Mouse (Mus musculus) liver, postnatal 0 days (tissue): ENCODE data around the gene Pf4. TPM values are rescaled to one million over a fixed set of nuclear protein-coding genes. Genes with fewer than 3 reads are reported as not detected.

Experiments used
- ATAC-seq: fragments of 200-750 bp; cut with Nextera tagmentation; 2 replicates; pipeline ENCODE4 v1.8.0; 2017; ENCODE audit warnings: mild to moderate bottlenecking, moderate library complexity
- DNase-seq: peaks from one replicate; pipeline ENCODE4 v3.0.0-alpha.2; 2016
- H3K27ac ChIP-seq: fragments of 300-500 bp; sonication (generic); 2 replicates; pipeline ENCODE4 v1.5.1; 2014; ENCODE audit warnings: antibody characterized with exemption, moderate library complexity, mild to moderate bottlenecking, low read depth
- H3K27me3 ChIP-seq: fragments of 300-500 bp; sonication (generic); 2 replicates; pipeline ENCODE4 v1.6.1; 2014; ENCODE audit warnings: low read length, control low read depth, mixed read lengths; ENCODE audit not compliant: insufficient read depth
- H3K36me3 ChIP-seq: fragments of 300-500 bp; sonication (generic); replicated peaks from 2 replicates; pipeline ENCODE4 v1.6.1; 2014; ENCODE audit warnings: mild to moderate bottlenecking, control low read depth, low read length, moderate library complexity, mixed read lengths; ENCODE audit not compliant: insufficient read depth
- H3K4me1 ChIP-seq: fragments of 300-500 bp; sonication (generic); 2 replicates; pipeline ENCODE4 v1.6.1; 2014; ENCODE audit warnings: antibody characterized with exemption, mild to moderate bottlenecking, control low read depth; ENCODE audit not compliant: insufficient read depth
- H3K4me2 ChIP-seq: fragments of 300-500 bp; sonication (generic); 2 replicates; pipeline ENCODE4 v1.6.1; 2014; ENCODE audit warnings: low read depth, mild to moderate bottlenecking, low read length, moderate library complexity, mixed read lengths
- H3K4me3 ChIP-seq: fragments of 300-500 bp; sonication (generic); 2 replicates; pipeline ENCODE4 v1.5.1; 2014; ENCODE audit warnings: low read depth, low read length
- H3K9ac ChIP-seq: fragments of 300-500 bp; sonication (generic); replicated peaks from 2 replicates; pipeline ENCODE4 v1.6.1; 2014; ENCODE audit warnings: mild to moderate bottlenecking, moderate library complexity
- H3K9me3 ChIP-seq: fragments of 300-500 bp; sonication (generic); 2 replicates; pipeline ENCODE4 v1.6.1; 2016; ENCODE audit warnings: mild to moderate bottlenecking, control low read depth, low read length, mixed read lengths
- CTCF ChIP-seq: sonication (generic); IDR thresholded peaks from 2 replicates; pipeline ENCODE4 v1.5.1; 2016; ENCODE audit warnings: antibody characterized with exemption, low read depth
- EP300 ChIP-seq: IDR thresholded peaks from 2 replicates; pipeline ENCODE4 v1.6.1; 2016; ENCODE audit warnings: antibody characterized with exemption, low read depth, mild to moderate bottlenecking
- WGBS: fragments of 180-500 bp; shearing (Covaris S2); extraction: QIAGEN DNeasy Blood & Tissue Kit; methylation state at CpG from one replicate; pipeline ENCODE4 v1.1.7; 2014; ENCODE audit not compliant: insufficient replicate concordance; 5-methylcytosine and 5-hydroxymethylcytosine counted together
- polyA plus RNA-seq: library from polyadenylated mRNA; unstranded; fragments of >200 nt; fragmentation: Nextera tagmentation; extraction: Ambion mirVana; gene quantifications from 2 replicates; pipeline ENCODE4 v1.2.1, GENCODE M21; 2015

The Pf4 gene
- polyA plus RNA-seq, 1 experiment from 2014 or later, result 704 TPM

DNA sequence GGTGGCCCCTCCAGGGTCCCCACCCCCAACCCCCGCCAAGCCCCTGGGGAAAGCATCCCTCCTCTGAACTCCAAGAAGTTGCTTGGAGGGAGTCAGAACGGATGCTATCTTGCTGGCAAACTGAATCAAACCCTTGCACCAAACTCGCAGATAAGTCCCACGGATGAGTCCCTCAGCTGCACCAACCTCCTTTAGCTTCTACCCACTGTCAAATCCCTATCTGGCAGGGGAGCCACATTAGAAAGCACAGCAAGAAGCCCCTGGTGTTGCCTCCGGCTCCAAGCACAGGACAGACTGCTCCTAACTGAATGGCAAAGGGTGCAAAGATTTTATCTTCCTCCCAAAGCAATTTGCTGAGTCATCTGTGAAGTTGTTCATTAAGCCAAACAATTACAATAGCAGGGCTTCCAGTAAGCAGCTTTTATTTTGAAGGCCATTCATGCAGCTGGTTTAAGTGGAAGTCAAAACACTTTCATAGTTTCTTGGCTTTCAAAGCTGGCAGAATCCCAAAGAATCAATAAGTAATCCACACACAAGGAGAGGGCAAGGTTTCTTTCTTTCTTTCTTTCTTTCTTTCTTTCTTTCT lies 14.1 kb upstream of the Pf4 start:
- no peak for ATAC-seq
- Histone ChIP-seq H3K9me3 (no peaks in the 10 kb centered on the region), H3K4me2 (no peak overlapping the region), H3K36me3 (no peaks in the 10 kb centered on the region), H3K27ac (no peak overlapping the region), H3K9ac (no peak overlapping the region), H3K27me3 (peaks cover 6% of the 10 kb centered on the region), H3K4me1 (peaks cover 9% of the 10 kb centered on the region; the same call in 1 of the 2 replicates), H3K4me3 (no peak overlapping the region)
- WGBS, result 34% methylated on average over 5 of the region's 5 CpGs
- TF ChIP-seq EP300 (no peak), CTCF (no peak)
- DNase-seq, result no peak

DNA sequence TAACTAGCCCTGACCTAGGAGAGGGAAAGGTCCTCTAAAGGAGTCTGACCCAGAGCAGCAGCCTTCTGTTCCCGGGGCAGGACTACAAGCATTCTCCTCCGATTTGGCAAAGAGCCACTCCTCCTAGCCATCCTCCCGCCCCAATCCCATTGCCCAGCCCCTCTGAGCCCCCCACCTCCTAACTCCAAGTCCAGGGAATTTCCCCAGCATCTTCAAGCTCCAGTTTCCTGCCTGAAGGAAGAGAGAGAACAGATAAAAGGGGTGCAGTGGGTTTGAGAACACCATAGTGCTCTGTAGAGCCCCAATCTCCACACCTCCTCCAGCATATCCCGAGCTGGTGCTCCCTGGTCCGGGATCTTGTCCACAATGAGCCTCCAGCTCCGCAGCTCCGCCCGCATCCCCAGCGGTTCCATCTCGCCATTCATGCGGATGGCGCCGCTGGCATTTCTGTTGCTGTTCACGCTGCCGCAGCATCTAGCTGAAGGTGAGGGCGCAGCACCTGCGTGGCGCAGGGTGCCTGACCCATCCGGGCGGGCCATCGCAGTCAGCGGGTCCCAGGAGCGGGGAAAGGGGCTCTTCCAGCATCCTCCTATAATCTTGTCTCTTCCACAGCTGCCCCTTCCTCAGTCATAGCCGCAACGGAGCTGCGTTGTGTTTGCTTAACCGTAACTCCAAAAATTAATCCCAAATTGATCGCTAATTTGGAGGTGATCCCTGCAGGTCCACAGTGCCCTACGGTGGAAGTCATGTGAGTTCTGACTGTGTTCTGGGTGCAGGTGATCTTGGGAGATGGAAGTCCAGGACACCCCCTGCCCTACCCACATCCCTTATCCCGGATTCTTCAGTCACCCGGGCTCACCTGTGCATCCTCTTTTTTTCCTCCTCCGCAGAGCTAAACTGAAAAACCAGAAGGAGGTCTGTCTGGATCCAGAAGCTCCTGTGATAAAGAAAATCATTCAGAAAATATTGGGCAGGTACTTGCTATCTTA lies 12.9 kb upstream of the Pf4 start, which contains the start of gene Cxcl5:
Gene Cxcl5 (plus strand): TSS at position 284 of the 989 bp plus-strand sequence.
- Histone ChIP-seq H3K27me3 (peaks cover 6% of the 10 kb centered on the region), H3K9ac (no peak within 1 kb of the TSS), H3K4me2 (peak within 1 kb of the TSS; percentile 36; the same call in 1 of the 2 replicates), H3K4me1 (peaks cover 9% of the 10 kb centered on the region; the same call in 1 of the 2 replicates), H3K9me3 (no peaks in the 10 kb centered on the region), H3K27ac (no peak within 1 kb of the TSS), H3K4me3 (0 out of 2 replicates have a peak within 1 kb of the TSS, but pooled peaks have one; percentile 19), H3K36me3 (no peaks in the 10 kb centered on the region)
- ATAC-seq, result no peak
- DNase-seq, result no peak
- TF ChIP-seq CTCF, result no peak
- 7% methylated on average over 32 of the region's 32 CpGs for WGBS

DNA sequence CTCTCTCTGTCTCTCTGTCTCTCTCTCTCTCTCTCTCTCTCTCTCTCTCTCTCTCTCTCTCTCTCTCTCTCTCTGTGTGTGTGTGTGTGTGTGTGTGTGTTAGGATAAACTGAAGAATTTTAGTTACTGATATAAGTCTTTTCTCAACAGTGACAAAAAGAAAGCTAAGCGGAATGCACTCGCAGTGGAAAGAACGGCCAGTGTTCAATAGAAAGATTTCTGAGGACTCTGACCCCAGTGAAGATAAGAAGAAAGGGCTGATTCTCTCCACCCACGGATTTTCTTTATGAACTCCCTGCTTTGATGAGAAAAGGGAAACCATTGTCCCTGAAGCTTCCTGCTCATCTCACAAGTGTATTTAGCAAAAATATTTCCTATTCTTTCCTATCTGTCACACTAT lies 11.9 kb upstream of the Pf4 start:
- TF ChIP-seq EP300, result no peak
- TF ChIP-seq CTCF, result no peak
- no peaks in the 10 kb centered on the region for H3K36me3 ChIP-seq
- 45% methylated on average over 4 of the region's 4 CpGs for WGBS
- no peak overlapping the region for H3K4me3 ChIP-seq
- H3K27ac ChIP-seq, result no peak overlapping the region
- no peak for DNase-seq
- H3K4me2 ChIP-seq, result no peak overlapping the region
- H3K9ac ChIP-seq, result no peak overlapping the region
- H3K4me1 ChIP-seq, result peaks cover 9% of the 10 kb centered on the region; the same call in 1 of the 2 replicates
- no peak for ATAC-seq
- no peaks in the 10 kb centered on the region for H3K9me3 ChIP-seq
- H3K27me3 ChIP-seq, result peaks cover 6% of the 10 kb centered on the region

DNA sequence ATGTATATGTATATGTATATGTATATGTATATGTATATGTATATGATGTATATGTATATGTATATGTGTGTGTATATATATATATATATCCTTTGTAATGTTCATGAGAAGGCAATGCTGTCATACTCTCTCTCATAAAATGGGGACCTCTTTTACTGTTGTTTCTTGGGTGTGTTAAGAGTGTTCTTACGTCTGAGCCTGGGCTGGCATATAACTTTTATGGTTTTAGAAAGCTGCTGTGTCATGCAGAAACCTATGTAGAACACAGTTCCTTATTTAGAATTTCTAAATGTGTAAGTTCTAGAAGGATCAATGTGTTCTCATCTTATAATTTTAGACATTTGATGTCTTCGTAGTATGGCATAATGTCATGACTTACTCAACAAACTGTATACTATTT lies 11.4 kb upstream of the Pf4 start:
- no peak for TF ChIP-seq EP300
- no peak for TF ChIP-seq CTCF
- Histone ChIP-seq H3K4me1 (peaks cover 9% of the 10 kb centered on the region; the same call in 1 of the 2 replicates), H3K9me3 (no peaks in the 10 kb centered on the region), H3K4me2 (no peak overlapping the region), H3K4me3 (no peak overlapping the region), H3K36me3 (no peaks in the 10 kb centered on the region), H3K9ac (no peak overlapping the region), H3K27ac (no peak overlapping the region), H3K27me3 (peaks cover 6% of the 10 kb centered on the region)
- no peak for ATAC-seq
- no peak for DNase-seq
- WGBS, result 67% methylated on average over 2 of the region's 2 CpGs

DNA sequence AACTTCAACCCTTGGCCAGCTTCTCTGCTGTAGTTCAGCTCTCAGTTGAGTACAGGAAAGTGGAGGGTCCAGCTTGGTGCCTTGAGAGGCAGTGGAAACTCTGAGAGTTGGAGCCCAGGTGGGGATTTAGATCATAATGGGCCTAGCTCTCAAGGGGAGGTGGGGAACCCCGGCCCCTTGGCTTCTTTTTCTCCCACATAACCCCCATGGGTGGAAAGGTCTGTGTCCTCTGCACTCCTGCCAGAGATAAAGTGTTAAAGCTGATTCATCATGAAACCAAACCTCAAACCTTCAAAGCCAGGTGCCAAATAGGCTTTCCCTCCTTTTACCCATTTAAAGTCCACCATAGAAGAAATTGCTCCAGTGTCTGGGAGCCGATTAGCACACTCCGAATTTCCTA lies 10.4 kb upstream of the Pf4 start:
- no peak overlapping the region for H3K4me3 ChIP-seq
- no peak overlapping the region for H3K4me2 ChIP-seq
- DNase-seq (no peak), ATAC-seq (no peak)
- H3K27ac ChIP-seq, result no peak overlapping the region
- H3K9me3 ChIP-seq, result no peaks in the 10 kb centered on the region
- H3K36me3 ChIP-seq, result no peaks in the 10 kb centered on the region
- H3K9ac ChIP-seq, result no peak overlapping the region
- TF ChIP-seq CTCF, result no peak
- no peak for TF ChIP-seq EP300
- peaks cover 6% of the 10 kb centered on the region for H3K27me3 ChIP-seq
- 79% methylated on average over 3 of the region's 3 CpGs for WGBS
- peaks cover 9% of the 10 kb centered on the region; the same call in 1 of the 2 replicates for H3K4me1 ChIP-seq

DNA sequence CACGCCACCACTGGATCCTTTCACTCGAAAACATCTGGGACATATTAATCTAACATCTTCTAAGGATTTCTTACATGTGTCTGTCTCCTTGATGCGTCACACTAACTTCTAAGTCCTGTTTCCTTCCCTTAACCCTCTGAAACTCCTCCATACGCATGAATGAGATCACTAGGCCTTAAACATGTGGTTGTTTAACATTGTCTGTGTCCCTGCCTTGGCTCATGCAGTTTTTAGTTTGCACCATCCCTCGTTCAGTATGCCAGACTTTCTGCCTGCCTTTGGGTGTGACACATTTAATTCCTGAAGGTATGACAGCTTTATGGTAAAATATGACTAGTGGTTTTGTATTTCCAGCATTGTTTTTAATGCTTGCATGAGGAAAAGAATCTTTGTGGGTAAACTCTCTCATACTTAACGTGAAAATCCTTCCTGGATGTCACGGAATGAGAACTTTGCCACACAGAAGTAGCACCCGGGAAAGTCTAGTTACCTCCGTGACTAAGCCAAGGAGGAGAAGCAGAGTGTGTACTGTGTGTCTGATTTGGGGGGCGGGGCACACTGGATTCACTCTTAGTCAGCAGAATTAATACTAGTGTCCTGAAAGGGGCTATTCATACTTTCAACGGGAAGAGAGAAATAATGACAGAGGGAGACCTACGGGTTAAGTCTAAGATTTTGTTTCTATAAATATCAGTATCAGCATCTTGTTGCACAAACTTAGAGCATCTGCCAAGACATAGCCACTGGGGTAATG lies 8.1 kb upstream of the Pf4 start:
- Histone ChIP-seq H3K27me3 (peaks cover 5% of the 10 kb centered on the region), H3K9ac (no peak overlapping the region), H3K4me2 (no peak overlapping the region), H3K9me3 (no peaks in the 10 kb centered on the region), H3K27ac (no peak overlapping the region), H3K36me3 (no peaks in the 10 kb centered on the region), H3K4me3 (no peak overlapping the region), H3K4me1 (peaks cover 6% of the 10 kb centered on the region; the same call in 1 of the 2 replicates)
- ATAC-seq (no peak), DNase-seq (no peak)
- 76% methylated on average over 12 of the region's 12 CpGs for WGBS
- no peak for TF ChIP-seq EP300
- TF ChIP-seq CTCF, result no peak
